Mouse (Mus musculus) limb, embryonic 14.5 days (tissue): ENCODE results near the gene Cct5. TPM values are rescaled to one million over a fixed set of nuclear protein-coding genes. Genes with fewer than 3 reads are reported as not detected.
A peak's percentile ranks its signal among the peaks of the same experiment; 100 is the strongest.

Source experiments
- ATAC-seq: fragments of 200-750 bp; cut with Nextera tagmentation; 2 replicates; pipeline ENCODE4 v1.8.0; 2017; ENCODE audit warnings: low read depth, moderate number of reproducible peaks, moderate TSS enrichment; ENCODE audit not compliant: low FRiP score
- DNase-seq: peaks from one replicate; pipeline ENCODE4 v3.0.0-alpha.2; 2015; ENCODE audit warnings: low spot score
- H3K27ac ChIP-seq: fragments of 300-500 bp; sonication (generic); replicated peaks from 2 replicates; pipeline ENCODE4 v1.5.1; 2014; ENCODE audit warnings: low read depth, mild to moderate bottlenecking, low read length, moderate library complexity, mixed read lengths
- H3K27me3 ChIP-seq: fragments of 300-500 bp; sonication (generic); 2 replicates; pipeline ENCODE4 v1.6.1; 2014; ENCODE audit warnings: low read length, mixed read lengths; ENCODE audit not compliant: control insufficient read depth, insufficient read depth
- H3K36me3 ChIP-seq: fragments of 300-500 bp; sonication (generic); 2 replicates; pipeline ENCODE4 v1.6.1; 2014; ENCODE audit warnings: mild to moderate bottlenecking, low read length, moderate library complexity, mixed read lengths; ENCODE audit not compliant: control insufficient read depth, insufficient read depth
- H3K4me1 ChIP-seq: fragments of 300-500 bp; sonication (generic); 2 replicates; pipeline ENCODE4 v1.6.1; 2014; ENCODE audit warnings: antibody characterized with exemption, low read length, mixed read lengths; ENCODE audit not compliant: control insufficient read depth, insufficient read depth
- H3K4me2 ChIP-seq: fragments of 300-500 bp; sonication (generic); replicated peaks from 2 replicates; pipeline ENCODE4 v1.6.1; 2014; ENCODE audit warnings: low read depth, mild to moderate bottlenecking, low read length, moderate library complexity; ENCODE audit not compliant: severe bottlenecking
- H3K4me3 ChIP-seq: fragments of 300-500 bp; sonication (generic); replicated peaks from 2 replicates; pipeline ENCODE4 v1.5.1; 2014; ENCODE audit warnings: low read length
- H3K9ac ChIP-seq: fragments of 300-500 bp; sonication (generic); 2 replicates; pipeline ENCODE4 v1.6.1; 2014; ENCODE audit warnings: mild to moderate bottlenecking, low read depth, low read length, moderate library complexity; ENCODE audit not compliant: severe bottlenecking
- H3K9me3 ChIP-seq: fragments of 300-500 bp; sonication (generic); 2 replicates; pipeline ENCODE4 v1.6.1; 2016; ENCODE audit warnings: low read length; ENCODE audit not compliant: control insufficient read depth
- POLR2A ChIP-seq: fragments of 200-500 bp; IDR thresholded peaks from 2 replicates; pipeline ENCODE4 v1.8.0; 2012; ENCODE audit warnings: inconsistent platforms, mild to moderate bottlenecking, moderate library complexity, borderline replicate concordance; ENCODE audit not compliant: insufficient read depth, insufficient read length; ENCODE audit errors: extremely low read depth
- WGBS: fragments of 180-500 bp; shearing (Covaris S2); extraction: QIAGEN DNeasy Blood & Tissue Kit; methylation state at CpG from one replicate; pipeline ENCODE4 v1.1.7; 2014; 5-methylcytosine and 5-hydroxymethylcytosine counted together
- polyA plus RNA-seq, 2 experiments: library from polyadenylated mRNA; depleted of rRNA in 1 of 2; stranded (reverse) in 1 of 2; unstranded in 1 of 2; fragments of >200 nt; fragmentation: Nextera tagmentation in 1 of 2; extraction: Ambion mirVana in 1 of 2; gene quantifications; 2 replicates each; pipeline versions ENCODE4 v1.2.1 to v1.2.3; 2012 to 2014

The Cct5 gene
- polyA plus RNA-seq, 2 experiments, result 328 to 505 TPM

DNA sequence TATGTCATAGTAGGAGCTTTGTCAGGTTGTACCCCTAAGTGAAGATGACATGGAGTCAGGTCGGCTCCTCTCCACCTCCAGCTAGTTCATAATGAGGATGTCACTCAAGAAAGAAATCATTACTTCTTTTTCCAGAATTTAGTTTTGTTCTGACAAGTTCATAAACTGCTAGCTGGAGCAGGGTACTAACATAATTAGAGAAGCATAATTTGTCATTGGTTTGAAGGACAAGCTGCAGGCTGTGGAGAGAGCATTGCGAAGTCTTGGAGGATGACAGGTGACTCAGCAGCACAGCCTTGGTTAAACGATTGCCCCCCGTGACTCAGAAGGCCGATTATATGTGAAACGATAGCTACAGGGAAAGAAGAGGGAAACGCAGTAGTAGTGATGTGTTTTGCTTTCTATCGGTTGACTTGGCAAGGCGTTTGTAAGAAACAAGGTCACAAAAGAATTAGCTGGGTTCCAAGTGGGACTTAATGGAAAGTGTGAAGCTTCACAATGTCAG lies 34.5 kb upstream of the Cct5 start:
- no peak overlapping the region for H3K27ac ChIP-seq
- no peak overlapping the region for H3K9ac ChIP-seq
- H3K4me3 ChIP-seq, result no peak overlapping the region
- no peak for TF ChIP-seq POLR2A
- H3K4me2 ChIP-seq, result no peak overlapping the region
- no peaks in the 10 kb centered on the region for H3K27me3 ChIP-seq
- no peak for ATAC-seq
- no peaks in the 10 kb centered on the region for H3K36me3 ChIP-seq
- H3K9me3 ChIP-seq, result 0 out of 2 replicates have a peak, but pooled peaks cover 5% of the 10 kb centered on the region
- H3K4me1 ChIP-seq, result no peaks in the 10 kb centered on the region
- DNase-seq, result no peak
- WGBS, result 80% methylated on average over 9 of the region's 9 CpGs

DNA sequence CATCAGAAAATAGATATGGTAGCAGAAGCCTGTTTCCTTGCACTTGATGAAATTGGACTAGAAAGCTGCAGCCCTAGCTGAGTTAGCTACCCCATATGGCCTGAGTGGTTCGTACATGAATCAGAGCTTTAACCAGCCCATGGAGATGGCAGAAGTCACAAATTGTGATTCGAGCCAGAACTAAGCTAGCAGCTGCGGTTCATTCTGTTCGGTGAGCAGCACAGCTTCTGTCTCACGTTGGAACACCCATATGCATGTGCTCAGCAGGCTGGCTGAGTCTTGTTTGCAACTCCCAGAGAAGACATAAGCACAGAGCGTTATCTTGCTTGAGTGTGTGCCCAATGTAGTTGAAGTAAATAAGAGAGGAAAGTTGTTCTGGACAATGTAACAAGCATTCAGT lies 33.0 kb upstream of the Cct5 start:
- 0 out of 2 replicates have a peak, but pooled peaks cover 5% of the 10 kb centered on the region for H3K9me3 ChIP-seq
- H3K9ac ChIP-seq, result no peak overlapping the region
- DNase-seq, result no peak
- TF ChIP-seq POLR2A, result no peak
- H3K4me3 ChIP-seq, result no peak overlapping the region
- no peak overlapping the region for H3K27ac ChIP-seq
- no peak overlapping the region for H3K4me2 ChIP-seq
- no peaks in the 10 kb centered on the region for H3K4me1 ChIP-seq
- H3K36me3 ChIP-seq, result no peaks in the 10 kb centered on the region
- ATAC-seq, result no peak
- H3K27me3 ChIP-seq, result no peaks in the 10 kb centered on the region
- WGBS, result 67% methylated on average over 6 of the region's 6 CpGs

DNA sequence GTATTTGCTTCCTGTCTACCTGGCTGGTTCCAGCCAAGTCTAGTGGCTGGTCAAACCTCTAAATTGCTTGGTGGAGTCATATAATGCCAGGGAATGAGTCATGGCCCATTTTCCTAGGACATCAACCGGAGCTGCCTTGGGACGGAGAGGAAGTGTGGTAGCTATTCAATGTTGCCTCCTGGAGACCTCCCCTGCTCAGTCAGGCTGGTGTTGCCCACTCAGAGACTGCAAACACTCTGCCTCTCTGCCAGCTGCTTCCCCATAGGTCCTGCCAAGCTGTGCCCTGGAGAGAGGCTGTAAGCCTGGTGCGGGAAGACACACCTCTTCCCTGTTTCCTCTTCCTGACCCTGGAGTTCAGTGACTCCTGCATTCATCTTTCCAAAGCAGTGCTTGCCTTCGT lies 30.9 kb upstream of the Cct5 start:
- no peak overlapping the region for H3K4me2 ChIP-seq
- H3K4me1 ChIP-seq, result peaks cover 2% of the 10 kb centered on the region; the same call in 1 of the 2 replicates
- no peak overlapping the region for H3K9ac ChIP-seq
- no peak for TF ChIP-seq POLR2A
- H3K27ac ChIP-seq, result no peak overlapping the region; the same call in 1 of the 2 replicates
- no peak overlapping the region for H3K4me3 ChIP-seq
- WGBS, result 70% methylated on average over 4 of the region's 4 CpGs
- DNase-seq (no peak), ATAC-seq (no peak)
- 0 out of 2 replicates have a peak, but pooled peaks cover 5% of the 10 kb centered on the region for H3K9me3 ChIP-seq
- H3K36me3 ChIP-seq, result no peaks in the 10 kb centered on the region
- no peaks in the 10 kb centered on the region for H3K27me3 ChIP-seq

DNA sequence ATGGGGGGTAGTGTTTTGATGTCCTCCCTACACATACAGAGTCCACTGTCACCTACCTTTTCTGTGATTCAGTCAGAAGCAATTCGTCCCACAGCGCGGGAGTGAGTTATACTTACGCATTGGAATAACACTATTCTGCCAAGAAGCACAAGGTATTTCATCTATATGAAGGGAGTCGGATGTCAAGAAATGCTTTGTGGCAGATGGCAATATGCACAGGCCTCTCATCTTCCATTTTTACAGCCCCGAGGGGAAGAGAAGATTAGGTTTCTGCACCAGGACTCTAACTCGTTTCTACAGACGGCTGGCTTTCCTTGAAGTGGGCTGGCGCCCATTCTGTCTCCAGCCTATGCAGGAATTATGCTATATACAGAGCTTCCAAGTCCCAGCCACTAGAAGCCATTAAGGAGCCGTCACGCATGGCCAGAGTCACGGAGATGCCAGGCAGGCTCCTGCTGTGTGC lies 29.8 kb upstream of the Cct5 start:
- no peak overlapping the region for H3K4me2 ChIP-seq
- ATAC-seq, result peak; percentile 55

DNA sequence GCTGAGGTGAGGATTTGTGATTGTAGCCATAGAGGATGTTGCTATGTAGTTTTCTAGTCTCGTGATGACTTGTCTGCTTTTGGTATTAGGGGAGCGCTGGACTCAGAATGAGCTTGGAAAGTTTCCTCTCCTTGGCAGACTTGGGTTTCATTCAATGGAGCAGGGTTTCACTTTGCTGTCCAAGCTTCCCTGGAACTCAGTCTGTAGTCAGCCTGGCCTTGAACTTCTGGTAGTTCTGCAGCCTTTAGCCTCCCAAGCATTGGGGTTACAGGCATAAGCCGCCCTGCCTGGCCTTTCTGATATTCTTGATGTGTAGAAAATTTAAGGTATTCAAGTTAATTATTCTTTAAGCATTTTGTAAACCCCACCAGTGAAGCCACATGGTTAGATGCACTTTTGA lies 28.0 kb upstream of the Cct5 start:
- WGBS, result 91% methylated on average over 3 of the region's 3 CpGs
- H3K4me3 ChIP-seq, result no peak overlapping the region
- no peak for DNase-seq
- no peak overlapping the region for H3K9ac ChIP-seq
- H3K36me3 ChIP-seq, result no peaks in the 10 kb centered on the region
- peaks cover 5% of the 10 kb centered on the region for H3K4me1 ChIP-seq
- TF ChIP-seq POLR2A, result no peak
- H3K9me3 ChIP-seq, result 0 out of 2 replicates have a peak, but pooled peaks cover 5% of the 10 kb centered on the region
- no peak for ATAC-seq
- H3K4me2 ChIP-seq, result no peak overlapping the region
- H3K27me3 ChIP-seq, result no peaks in the 10 kb centered on the region
- H3K27ac ChIP-seq, result no peak overlapping the region

More for the DNA sequence above, 29.8 kb upstream of the Cct5 start:
- Histone ChIP-seq H3K4me1 (peaks cover 5% of the 10 kb centered on the region), H3K27me3 (no peaks in the 10 kb centered on the region), H3K4me3 (no peak overlapping the region), H3K27ac (no peak overlapping the region), H3K36me3 (no peaks in the 10 kb centered on the region), H3K9me3 (0 out of 2 replicates have a peak, but pooled peaks cover 5% of the 10 kb centered on the region), H3K9ac (no peak overlapping the region)
- WGBS, result 41% methylated on average over 12 of the region's 12 CpGs
- TF ChIP-seq POLR2A, result no peak
- peak; percentile 51 for DNase-seq

DNA sequence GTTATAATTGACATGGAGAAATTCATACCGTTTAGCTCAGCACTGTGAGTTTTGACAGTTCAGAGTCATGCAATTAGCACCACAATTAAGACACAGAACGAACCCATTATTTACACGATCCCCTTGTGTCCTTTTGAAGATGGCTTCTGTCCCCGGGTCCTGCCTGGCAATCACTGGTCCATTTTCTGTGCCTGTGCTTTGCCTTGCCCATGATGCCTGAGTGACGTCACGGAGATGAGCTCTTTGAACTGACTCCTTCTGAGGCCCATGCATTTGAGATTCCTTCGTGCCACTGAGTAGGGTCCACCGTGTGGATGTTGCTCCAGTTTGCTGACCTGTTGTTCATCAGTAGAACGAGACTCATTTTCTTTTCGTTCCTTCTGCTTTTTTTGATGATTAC lies 26.6 kb upstream of the Cct5 start:
- Histone ChIP-seq H3K4me3 (no peak overlapping the region), H3K4me1 (peaks cover 5% of the 10 kb centered on the region), H3K36me3 (no peaks in the 10 kb centered on the region), H3K9ac (no peak overlapping the region), H3K4me2 (no peak overlapping the region), H3K27ac (no peak overlapping the region), H3K9me3 (no peaks in the 10 kb centered on the region), H3K27me3 (no peaks in the 10 kb centered on the region)
- ATAC-seq (no peak), DNase-seq (no peak)
- 73% methylated on average over 10 of the region's 10 CpGs for WGBS
- no peak for TF ChIP-seq POLR2A
